Mouse (Mus musculus) spleen, adult 2 months (tissue): ENCODE measurements around the gene Tenm3.
"Not testable (repeated sequence)": the region's sequence is repeated elsewhere in the genome, so short reads cannot be mapped to it uniquely, and the experiment has no call there.

Experiments used
- CTCF ChIP-seq: fragments of 200-500 bp; IDR thresholded peaks from 2 replicates; pipeline ENCODE4 v1.5.1; 2011; ENCODE audit warnings: mild to moderate bottlenecking, inconsistent platforms; ENCODE audit not compliant: insufficient read depth, insufficient read length, insufficient replicate concordance; ENCODE audit errors: extremely low read depth
- POLR2A ChIP-seq: fragments of 200-500 bp; IDR thresholded peaks from 2 replicates; pipeline ENCODE4 v1.6.1; 2011; ENCODE audit warnings: low read depth, low read length, inconsistent platforms

- TF ChIP-seq CTCF, POLR2A: not testable (repeated sequence)
Measured at GRCm38 (mm10) chr8:48180146-48180545, 663.6 kb downstream of the Tenm3 start.
